8 mouse cellular contexts compared by ENCODE assay signal in the genomic region with DNA sequence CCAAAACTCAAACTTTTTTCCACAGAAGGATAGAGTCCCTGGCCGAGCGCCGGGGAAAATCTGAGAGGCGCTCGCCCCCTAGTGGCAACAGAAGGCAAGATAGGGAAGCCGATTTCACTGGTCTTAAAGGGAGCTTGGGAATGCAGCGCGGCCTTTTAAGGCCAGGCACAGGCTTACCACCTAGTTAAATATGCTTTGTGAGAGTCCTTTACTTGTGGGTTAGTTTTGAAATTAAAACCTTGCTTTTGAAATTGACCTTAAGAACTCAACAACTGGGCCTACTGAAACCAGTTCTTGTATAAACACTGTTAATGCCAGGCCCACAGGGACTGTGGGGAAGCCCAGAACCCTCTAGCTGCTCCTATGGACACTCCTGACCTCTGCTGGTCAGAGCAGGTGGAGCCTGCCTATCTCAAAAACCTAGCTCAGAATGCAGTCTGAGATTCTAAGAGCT. TPM values are rescaled to one million over a fixed set of nuclear protein-coding genes. Genes with fewer than 3 reads are reported as not detected.
A peak's percentile ranks its signal among the peaks of the same experiment; 100 is the strongest.
DNase-seq lines count a peak whose midpoint lies in the region; ATAC-seq lines count a peak whose summit lies in the region.

No protein-coding gene starts in this region.

- peak; percentile 86 for DNase-seq in R1 (ENCODE audit: low read depth, low spot score)
- DNase-seq in cerebellum, postnatal 14 days: peak; percentile 87 to 88
- DNase-seq in frontal cortex, postnatal 14 days (ENCODE audit: low spot score in 2 of 2): peak; percentile 24 to 69
- peak; percentile 71 to 76 for DNase-seq in layer of hippocampus, postnatal 14 days (ENCODE audit: low spot score in 2 of 2)
- peak; percentile 84 for DNase-seq in lung, postnatal 14 days
- peak; percentile 54 for DNase-seq in retina, adult 2 months (ENCODE audit: low read depth, low spot score)
- peak; percentile 82 for DNase-seq in thymus, postnatal 25 days

- H3K9me3 ChIP-seq in hindbrain, embryonic 13.5 days: no peaks in the 10 kb centered on the region

- no peaks in the 10 kb centered on the region for H3K27me3 ChIP-seq in hindbrain, embryonic 13.5 days

- H3K4me1 ChIP-seq in hindbrain, embryonic 13.5 days (replicated peaks): peaks cover 6% of the 10 kb centered on the region; the same call in 1 of the 2 replicates

- peak overlapping the region; percentile 41 for H3K4me2 ChIP-seq in hindbrain, embryonic 13.5 days

- no peak overlapping the region for H3K9ac ChIP-seq in hindbrain, embryonic 13.5 days

- WGBS in hindbrain, embryonic 13.5 days: under 1% methylated on average over 8 of the region's 8 CpGs

- peak; percentile 97 for ATAC-seq in hindbrain, embryonic 13.5 days (ENCODE audit: low FRiP score)

- no peak overlapping the region for H3K27ac ChIP-seq in hindbrain, embryonic 13.5 days

- H3K4me3 ChIP-seq in hindbrain, embryonic 13.5 days: no peak overlapping the region

- no peaks in the 10 kb centered on the region for H3K36me3 ChIP-seq in hindbrain, embryonic 13.5 days

RNA-seq across cellular contexts. Expression of a gene that starts 20.2 kb away (rescaled TPM):
- 15.4 and 15.5 TPM in 2 replicates for polyA plus RNA-seq in hindbrain, embryonic 13.5 days (2015; fragmentation: Nextera tagmentation; extraction: Ambion mirVana)
- total RNA-seq in layer of hippocampus, postnatal 14 days (2021): 1 to 10 TPM; 1.0 to 2.1 TPM
